Mouse (Mus musculus) neural tube, embryonic 14.5 days (tissue): ENCODE data around the gene AW011738. TPM values are rescaled to one million over a fixed set of nuclear protein-coding genes. Genes with fewer than 3 reads are reported as not detected.

Experiments
- ATAC-seq: fragments of 200-750 bp; cut with Nextera tagmentation; 2 replicates; pipeline ENCODE4 v1.8.0; 2017; ENCODE audit warnings: low read depth, mild to moderate bottlenecking, moderate TSS enrichment, moderate library complexity
- H3K27ac ChIP-seq: fragments of 300-500 bp; sonication (generic); 2 replicates; pipeline ENCODE4 v1.5.1; 2014; ENCODE audit warnings: low read depth, mild to moderate bottlenecking, control low read depth, low read length, moderate library complexity, mixed read lengths
- H3K27me3 ChIP-seq: fragments of 300-500 bp; sonication (generic); 2 replicates; pipeline ENCODE4 v1.6.1; 2014; ENCODE audit warnings: low read length; ENCODE audit not compliant: control insufficient read depth, insufficient read depth
- H3K36me3 ChIP-seq: fragments of 300-500 bp; sonication (generic); 2 replicates; pipeline ENCODE4 v1.6.1; 2014; ENCODE audit warnings: low read length, mixed read lengths; ENCODE audit not compliant: control insufficient read depth, insufficient read depth
- H3K4me1 ChIP-seq: fragments of 300-500 bp; sonication (generic); 2 replicates; pipeline ENCODE4 v1.6.1; 2014; ENCODE audit warnings: low read length; ENCODE audit not compliant: control insufficient read depth, insufficient read depth
- H3K4me2 ChIP-seq: fragments of 300-500 bp; sonication (generic); 2 replicates; pipeline ENCODE4 v1.6.1; 2014; ENCODE audit warnings: mild to moderate bottlenecking, low read depth, low read length, control low read depth
- H3K4me3 ChIP-seq: fragments of 300-500 bp; sonication (generic); 2 replicates; pipeline ENCODE4 v1.5.1; 2014; ENCODE audit warnings: low read depth, low read length, control low read depth, mixed read lengths
- H3K9ac ChIP-seq: fragments of 300-500 bp; sonication (generic); replicated peaks from 2 replicates; pipeline ENCODE4 v1.6.1; 2014; ENCODE audit warnings: low read depth, mild to moderate bottlenecking, control low read depth, low read length, mixed read lengths
- H3K9me3 ChIP-seq: fragments of 300-500 bp; sonication (generic); 2 replicates; pipeline ENCODE4 v1.6.1; 2016; ENCODE audit warnings: low read length; ENCODE audit not compliant: control insufficient read depth
- WGBS: fragments of 180-500 bp; shearing (Covaris S2); extraction: QIAGEN DNeasy Blood & Tissue Kit; methylation state at CpG from one replicate; pipeline ENCODE4 v1.1.7; 2014; 5-methylcytosine and 5-hydroxymethylcytosine counted together
- polyA plus RNA-seq: library from polyadenylated mRNA; unstranded; fragments of >200 nt; fragmentation: Nextera tagmentation; extraction: Ambion mirVana; gene quantifications from 2 replicates; pipeline ENCODE4 v1.2.1, GENCODE M21; 2014

AW011738 gene
- 1.8 TPM in 2 replicates for polyA plus RNA-seq

DNA sequence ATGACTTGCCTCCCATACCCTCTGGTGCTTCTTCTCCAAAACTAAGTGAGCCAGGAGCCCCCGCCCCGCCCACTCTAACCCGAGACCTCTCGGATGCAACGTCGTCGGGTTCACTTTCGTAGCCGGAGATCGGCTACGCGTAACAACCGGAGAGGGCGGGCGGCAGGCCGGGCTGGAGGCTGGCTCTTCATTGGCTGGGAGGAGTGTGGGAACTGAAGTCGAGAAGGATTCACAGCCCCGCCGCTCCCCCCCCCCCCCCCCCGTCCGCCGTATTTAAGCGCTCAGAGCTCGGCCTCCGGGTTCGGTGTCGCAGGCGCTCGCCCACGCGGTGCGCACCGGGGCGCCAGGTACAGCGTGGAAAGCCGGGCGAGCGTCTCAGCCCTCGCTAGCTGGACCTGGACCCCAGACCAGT lies at the start of gene AW011738:
Gene AW011738, plus strand, starts transcription at position 304 of the 412 bp plus-strand sequence.
- Histone ChIP-seq H3K27me3 (no peaks in the 10 kb centered on the region; the same call in 1 of the 2 replicates), H3K4me1 (peaks cover 7% of the 10 kb centered on the region; the same call in 1 of the 2 replicates), H3K4me2 (peak within 1 kb of the TSS; percentile 94), H3K4me3 (peak within 1 kb of the TSS; percentile 57), H3K9me3 (no peaks in the 10 kb centered on the region), H3K9ac (peak within 1 kb of the TSS; percentile 58), H3K27ac (peak within 1 kb of the TSS; percentile 58), H3K36me3 (no peaks in the 10 kb centered on the region)
- WGBS, result under 1% methylated on average over 32 of the region's 39 CpGs
- peak; percentile 79 for ATAC-seq

DNA sequence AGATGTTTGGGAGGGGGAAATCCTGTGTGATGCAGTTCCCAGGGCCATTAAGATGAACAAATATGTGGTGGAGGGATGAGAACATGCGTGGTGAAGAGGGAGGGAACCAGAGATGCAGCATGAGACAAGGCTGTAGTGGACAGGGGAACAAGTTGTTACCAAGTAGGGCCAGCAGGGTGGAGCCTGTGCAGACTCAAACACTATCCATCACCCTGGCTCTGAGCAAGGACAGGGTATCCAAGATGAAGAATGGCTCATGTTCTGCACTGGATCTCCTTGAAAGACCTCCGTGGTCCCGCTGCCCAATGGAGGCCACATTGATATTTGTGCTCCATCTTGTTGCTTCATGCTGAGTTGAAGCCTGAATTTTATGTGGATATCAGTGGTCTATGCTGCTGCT lies 48.3 kb upstream of the AW011738 start:
- Histone ChIP-seq H3K4me3 (no peak overlapping the region), H3K27me3 (no peaks in the 10 kb centered on the region), H3K9me3 (0 out of 2 replicates have a peak, but pooled peaks cover 2% of the 10 kb centered on the region), H3K4me1 (no peaks in the 10 kb centered on the region), H3K36me3 (no peaks in the 10 kb centered on the region), H3K4me2 (no peak overlapping the region), H3K27ac (no peak overlapping the region), H3K9ac (no peak overlapping the region)
- ATAC-seq, result no peak
- 95% methylated on average over 3 of the region's 3 CpGs for WGBS

DNA sequence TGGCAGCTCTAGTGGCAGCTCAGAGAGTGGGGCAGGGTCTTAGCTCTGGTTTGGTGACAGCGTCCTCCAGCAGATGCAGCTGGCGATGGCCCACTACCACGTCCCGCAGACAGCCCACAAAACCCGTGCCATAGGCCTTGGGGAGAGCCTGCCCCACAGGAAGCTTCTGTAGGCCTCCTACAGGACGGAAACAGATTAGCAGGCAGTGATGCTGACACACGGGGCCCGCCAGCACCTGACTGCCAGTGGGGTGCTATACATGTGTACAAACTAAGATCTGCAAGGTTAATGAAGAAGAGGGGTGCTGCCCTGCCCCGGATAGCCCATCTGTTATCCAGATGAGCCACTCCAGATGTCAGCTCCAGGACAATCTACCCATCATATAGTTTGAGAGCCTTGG lies 36.6 kb upstream of the AW011738 start:
- no peak overlapping the region for H3K4me2 ChIP-seq
- ATAC-seq, result no peak
- no peak overlapping the region for H3K9ac ChIP-seq
- no peaks in the 10 kb centered on the region for H3K27me3 ChIP-seq
- H3K9me3 ChIP-seq, result no peaks in the 10 kb centered on the region
- H3K4me3 ChIP-seq, result no peak overlapping the region
- no peak overlapping the region for H3K27ac ChIP-seq
- no peaks in the 10 kb centered on the region for H3K4me1 ChIP-seq
- H3K36me3 ChIP-seq, result peaks cover 75% of the 10 kb centered on the region
- WGBS, result 94% methylated on average over 9 of the region's 9 CpGs

DNA sequence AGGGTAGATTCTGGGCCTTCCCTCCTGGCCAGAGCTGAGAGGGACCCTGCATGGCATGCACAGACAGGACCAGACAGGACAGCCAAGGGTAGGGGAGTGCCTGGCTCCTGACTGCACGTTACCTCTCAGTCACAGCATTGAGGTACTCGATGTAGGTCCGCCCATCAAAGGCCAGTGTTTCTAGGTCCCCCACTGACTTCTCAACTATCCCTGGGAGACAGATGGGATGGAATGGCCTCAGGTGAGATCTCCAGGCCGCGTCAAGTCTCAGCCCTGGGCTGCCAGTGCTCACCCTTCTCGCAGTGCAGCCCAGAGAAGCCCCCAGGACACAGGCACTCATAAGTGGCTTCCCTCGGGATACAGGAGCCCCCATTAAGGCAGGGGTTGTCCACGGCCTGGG lies 34.5 kb upstream of the AW011738 start:
- H3K27ac ChIP-seq, result no peak overlapping the region
- H3K4me3 ChIP-seq, result no peak overlapping the region
- H3K9me3 ChIP-seq, result no peaks in the 10 kb centered on the region
- ATAC-seq, result no peak
- no peak overlapping the region for H3K4me2 ChIP-seq
- H3K9ac ChIP-seq, result no peak overlapping the region
- H3K4me1 ChIP-seq, result no peaks in the 10 kb centered on the region
- H3K36me3 ChIP-seq, result peaks cover 92% of the 10 kb centered on the region
- H3K27me3 ChIP-seq, result no peaks in the 10 kb centered on the region
- 95% methylated on average over 8 of the region's 8 CpGs for WGBS

DNA sequence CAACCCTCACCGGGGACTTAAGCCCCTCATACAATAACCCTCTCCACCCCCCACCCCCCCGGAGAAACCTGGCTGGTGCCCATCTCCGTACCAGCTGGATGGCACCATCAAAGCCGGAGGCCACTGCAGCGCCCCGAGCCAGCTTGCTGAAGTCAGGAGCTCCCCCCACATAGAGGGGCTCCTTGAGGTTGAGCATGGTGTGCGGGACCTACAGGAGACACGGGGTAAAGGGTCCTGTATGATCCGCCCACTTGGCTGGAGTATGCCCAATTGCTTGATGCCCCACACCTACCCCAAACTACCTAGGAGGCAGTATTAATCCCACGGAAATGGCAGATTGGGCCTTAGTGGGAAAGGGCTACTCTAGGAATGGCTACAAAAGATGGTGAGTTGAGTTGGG lies 34.0 kb upstream of the AW011738 start:
- Histone ChIP-seq H3K9ac (no peak overlapping the region), H3K27me3 (no peaks in the 10 kb centered on the region), H3K27ac (no peak overlapping the region), H3K9me3 (no peaks in the 10 kb centered on the region), H3K36me3 (peaks cover 92% of the 10 kb centered on the region), H3K4me2 (no peak overlapping the region), H3K4me3 (no peak overlapping the region), H3K4me1 (no peaks in the 10 kb centered on the region)
- 92% methylated on average over 10 of the region's 10 CpGs for WGBS
- ATAC-seq, result no peak

DNA sequence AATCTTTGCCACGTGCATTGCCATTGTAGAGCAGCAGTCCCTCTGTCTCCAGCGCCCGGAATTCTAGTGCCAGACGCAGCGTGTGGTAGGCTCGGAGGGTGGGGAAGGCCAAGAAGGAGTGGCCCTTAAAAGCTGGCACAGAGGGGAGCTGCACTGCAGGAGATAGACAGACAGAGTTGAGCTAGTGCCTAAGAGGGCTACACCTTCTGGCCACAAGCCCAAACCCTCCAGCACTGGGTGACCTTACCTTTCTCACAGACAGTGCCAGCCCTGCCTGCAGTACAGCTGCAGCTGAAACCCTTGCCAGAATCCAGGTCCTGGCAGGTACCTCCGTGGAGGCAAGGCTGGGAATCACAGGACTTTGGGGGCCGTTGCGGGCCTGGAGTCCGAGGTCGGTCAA lies 31.3 kb upstream of the AW011738 start:
- Histone ChIP-seq H3K4me1 (no peaks in the 10 kb centered on the region), H3K36me3 (peaks cover 98% of the 10 kb centered on the region), H3K9ac (no peak overlapping the region), H3K27ac (no peak overlapping the region), H3K4me3 (no peak overlapping the region), H3K4me2 (no peak overlapping the region), H3K27me3 (no peaks in the 10 kb centered on the region), H3K9me3 (no peaks in the 10 kb centered on the region)
- WGBS, result 98% methylated on average over 11 of the region's 11 CpGs
- ATAC-seq, result no peak

DNA sequence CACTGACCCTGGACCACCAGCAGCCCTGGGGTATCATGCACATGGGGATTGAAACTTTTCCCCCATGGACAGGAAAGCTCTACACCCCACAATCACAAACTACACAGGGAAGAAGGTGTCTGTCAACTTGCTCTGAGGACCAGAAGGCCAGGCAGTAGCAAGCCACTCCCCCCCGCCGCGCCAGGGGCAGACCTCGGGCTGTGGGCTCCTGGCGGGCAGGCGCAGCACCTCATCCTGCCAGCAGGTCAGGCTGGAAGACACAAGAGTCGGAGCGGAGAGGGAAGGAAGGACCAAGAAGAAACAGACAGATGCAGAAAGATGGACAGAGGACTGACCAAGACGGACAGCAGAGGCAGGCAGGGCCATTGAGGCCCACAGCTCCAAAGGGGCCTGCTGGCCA lies 25.5 kb upstream of the AW011738 start:
- Histone ChIP-seq H3K27me3 (no peaks in the 10 kb centered on the region), H3K9me3 (no peaks in the 10 kb centered on the region), H3K36me3 (peaks cover 77% of the 10 kb centered on the region), H3K4me1 (peaks cover 21% of the 10 kb centered on the region), H3K4me2 (no peak overlapping the region), H3K9ac (no peak overlapping the region), H3K4me3 (no peak overlapping the region), H3K27ac (no peak overlapping the region)
- WGBS, result 94% methylated on average over 9 of the region's 9 CpGs
- no peak for ATAC-seq

DNA sequence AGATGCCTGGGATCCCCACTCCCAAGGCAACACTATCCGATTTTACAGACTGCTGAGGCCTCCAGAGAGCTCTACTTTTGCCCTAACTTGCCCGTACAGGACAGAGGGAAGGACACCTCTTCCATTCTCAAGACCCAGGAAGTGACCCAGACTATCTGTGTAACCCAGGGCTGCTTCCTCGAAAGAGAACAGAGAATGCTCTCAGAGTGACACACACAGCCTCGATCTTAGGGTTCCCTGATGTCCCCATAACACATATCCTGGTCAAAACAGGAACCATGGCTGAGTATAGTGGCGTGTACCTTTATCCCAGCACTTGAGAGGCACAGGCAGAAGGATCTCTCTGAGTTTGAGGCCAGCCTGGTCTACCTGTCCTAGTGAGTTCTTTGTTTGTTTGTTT lies 19.4 kb upstream of the AW011738 start:
- no peak overlapping the region for H3K27ac ChIP-seq
- no peaks in the 10 kb centered on the region for H3K27me3 ChIP-seq
- peaks cover 18% of the 10 kb centered on the region for H3K36me3 ChIP-seq
- no peak for ATAC-seq
- no peaks in the 10 kb centered on the region for H3K9me3 ChIP-seq
- H3K4me3 ChIP-seq, result peak overlapping the region; percentile 55
- H3K9ac ChIP-seq, result 0 out of 2 replicates have a peak overlapping the region, but pooled peaks have one; percentile 17
- H3K4me1 ChIP-seq, result peaks cover 76% of the 10 kb centered on the region
- 85% methylated on average over 5 of the region's 5 CpGs for WGBS
- peak overlapping the region; percentile 83 for H3K4me2 ChIP-seq

DNA sequence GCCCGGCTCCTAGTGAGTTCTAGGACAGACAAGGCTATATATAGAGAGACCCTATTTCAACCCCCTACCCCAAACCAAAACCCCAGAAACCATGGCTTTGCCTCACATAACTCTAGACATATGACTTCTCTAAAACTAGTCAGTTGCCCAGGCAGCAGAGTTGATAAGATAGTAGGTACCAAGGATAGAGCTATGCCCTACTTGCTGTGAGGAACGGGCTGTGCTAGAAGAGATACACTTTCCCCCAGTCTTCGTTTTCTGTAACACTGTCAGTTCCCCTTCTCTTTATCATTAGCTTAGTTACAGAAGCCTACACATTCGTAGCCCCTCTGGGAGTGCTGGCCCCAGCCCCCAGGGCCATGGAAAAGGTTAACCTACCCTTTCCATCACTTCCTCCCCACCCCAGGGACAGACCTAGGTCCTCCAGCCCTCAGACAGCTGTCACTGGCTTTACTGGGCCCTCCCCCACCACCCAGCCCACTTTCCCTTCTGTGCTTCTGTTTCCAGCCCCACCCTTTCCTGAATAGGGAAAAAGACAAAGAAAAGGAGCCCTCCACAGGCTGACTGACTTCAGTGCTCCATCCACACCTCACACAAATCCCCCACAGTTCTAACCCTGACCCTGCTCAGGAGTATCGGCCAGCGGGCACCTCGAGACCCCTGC lies 18.7 kb upstream of the AW011738 start:
- Histone ChIP-seq H3K9ac (peak overlapping the region; percentile 84), H3K4me3 (peak overlapping the region; percentile 55), H3K36me3 (peaks cover 11% of the 10 kb centered on the region), H3K9me3 (no peaks in the 10 kb centered on the region), H3K27ac (peak overlapping the region; percentile 94), H3K4me1 (peaks cover 83% of the 10 kb centered on the region), H3K27me3 (no peaks in the 10 kb centered on the region), H3K4me2 (peak overlapping the region; percentile 83)
- no peak for ATAC-seq
- WGBS, result 75% methylated on average over 7 of the region's 7 CpGs
